Mouse (Mus musculus) hindbrain, embryonic 16.5 days (tissue): ENCODE measurements around the gene Sptssa. TPM values are rescaled to one million over a fixed set of nuclear protein-coding genes. Genes with fewer than 3 reads are reported as not detected.
"Not testable (repeated sequence)": the region's sequence is repeated elsewhere in the genome, so short reads cannot be mapped to it uniquely, and the experiment has no call there.

Experiments
- ATAC-seq: fragments of 200-750 bp; cut with Nextera tagmentation; 2 replicates; pipeline ENCODE4 v1.8.0; 2017; ENCODE audit warnings: moderate TSS enrichment, moderate library complexity
- H3K27ac ChIP-seq: fragments of 300-500 bp; sonication (generic); 2 replicates; pipeline ENCODE4 v1.5.1; 2014; ENCODE audit warnings: low read depth, mild to moderate bottlenecking, control low read depth, low read length, moderate library complexity
- H3K27me3 ChIP-seq: fragments of 300-500 bp; sonication (generic); replicated peaks from 2 replicates; pipeline ENCODE4 v1.6.1; 2014; ENCODE audit warnings: low read length; ENCODE audit not compliant: control insufficient read depth, insufficient read depth
- H3K36me3 ChIP-seq: fragments of 300-500 bp; sonication (generic); 2 replicates; pipeline ENCODE4 v1.6.1; 2014; ENCODE audit warnings: mild to moderate bottlenecking, low read length, moderate library complexity, mixed read lengths; ENCODE audit not compliant: control insufficient read depth, insufficient read depth
- H3K4me1 ChIP-seq: fragments of 300-500 bp; sonication (generic); 2 replicates; pipeline ENCODE4 v1.6.1; 2014; ENCODE audit warnings: low read depth, low read length; ENCODE audit not compliant: control insufficient read depth, insufficient read depth
- H3K4me2 ChIP-seq: fragments of 300-500 bp; sonication (generic); 2 replicates; pipeline ENCODE4 v1.6.1; 2014; ENCODE audit warnings: mild to moderate bottlenecking, low read length, control low read depth, moderate library complexity
- H3K4me3 ChIP-seq: fragments of 300-500 bp; sonication (generic); 2 replicates; pipeline ENCODE4 v1.5.1; 2014; ENCODE audit warnings: mild to moderate bottlenecking, low read length, control low read depth, moderate library complexity
- H3K9ac ChIP-seq: fragments of 300-500 bp; sonication (generic); 2 replicates; pipeline ENCODE4 v1.6.1; 2014; ENCODE audit warnings: low read depth, mild to moderate bottlenecking, control low read depth, low read length, moderate library complexity
- H3K9me3 ChIP-seq: fragments of 300-500 bp; sonication (generic); 2 replicates; pipeline ENCODE4 v1.6.1; 2014; ENCODE audit warnings: mild to moderate bottlenecking, low read length, moderate library complexity; ENCODE audit not compliant: control insufficient read depth
- WGBS: fragments of 180-500 bp; shearing (Covaris S2); extraction: QIAGEN DNeasy Blood & Tissue Kit; methylation state at CpG from one replicate; pipeline ENCODE4 v1.1.7; 2014; 5-methylcytosine and 5-hydroxymethylcytosine counted together
- polyA plus RNA-seq: library from polyadenylated mRNA; unstranded; fragments of >200 nt; fragmentation: Nextera tagmentation; extraction: Ambion mirVana; gene quantifications from 2 replicates; pipeline ENCODE4 v1.2.1, GENCODE M21; 2015

Sptssa gene
- polyA plus RNA-seq, 1 experiment from 2014 or later, result 213 TPM

DNA sequence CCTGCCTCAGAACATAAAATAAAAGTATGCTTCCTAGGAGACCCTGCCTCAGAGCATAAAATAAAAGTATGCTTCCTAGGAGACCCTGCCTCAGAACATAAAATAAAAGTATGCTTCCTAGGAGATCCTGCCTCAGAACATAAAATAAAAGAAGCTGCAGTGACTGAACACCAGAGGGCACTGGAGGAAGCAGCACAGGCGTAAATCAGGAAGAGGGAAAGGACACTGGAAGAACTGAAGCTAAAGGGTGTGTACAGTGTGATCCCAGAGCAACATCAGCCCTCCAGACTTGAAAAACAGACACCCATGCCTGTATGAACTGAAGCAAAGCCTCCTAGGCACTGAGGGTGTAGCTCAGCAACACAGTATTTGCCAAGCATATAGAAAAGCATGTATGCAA is 26.8 kb upstream of the Sptssa start:
- no peak for ATAC-seq
- no peak overlapping the region for H3K4me2 ChIP-seq
- no peaks in the 10 kb centered on the region for H3K27me3 ChIP-seq
- no peak overlapping the region for H3K9ac ChIP-seq
- no peaks in the 10 kb centered on the region for H3K4me1 ChIP-seq
- H3K36me3 ChIP-seq, result 0 out of 2 replicates have a peak, but pooled peaks cover 9% of the 10 kb centered on the region
- no peak overlapping the region for H3K4me3 ChIP-seq
- WGBS, result 20% methylated on average over 1 of the region's 1 CpGs
- no peak overlapping the region for H3K27ac ChIP-seq
- H3K9me3 ChIP-seq, result no peaks in the 10 kb centered on the region

DNA sequence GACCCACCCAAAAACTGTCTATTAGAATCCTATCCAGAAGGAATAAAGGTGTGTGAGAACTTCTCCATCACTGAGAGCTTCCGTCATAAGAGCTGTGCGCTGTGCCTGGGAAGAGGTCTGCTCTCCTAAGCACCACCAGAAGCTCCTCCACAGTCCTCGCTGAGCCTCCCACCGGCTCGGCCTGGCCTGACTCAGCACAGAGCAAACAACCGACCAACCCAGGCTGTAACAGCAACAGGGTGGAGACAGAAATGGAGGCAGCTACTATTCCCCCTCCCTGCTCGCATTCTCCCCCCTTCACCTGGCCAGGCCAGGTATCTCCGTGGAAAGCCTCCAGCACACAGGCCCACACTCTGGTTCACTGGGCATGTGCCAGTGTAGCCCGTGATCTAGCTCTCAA is 20.3 kb upstream of the Sptssa start:
- ATAC-seq, result no peak
- H3K9me3 ChIP-seq, result no peaks in the 10 kb centered on the region
- H3K27ac ChIP-seq, result no peak overlapping the region
- WGBS, result 95% methylated on average over 9 of the region's 9 CpGs
- no peaks in the 10 kb centered on the region for H3K4me1 ChIP-seq
- H3K4me2 ChIP-seq, result no peak overlapping the region
- no peaks in the 10 kb centered on the region for H3K27me3 ChIP-seq
- H3K4me3 ChIP-seq, result no peak overlapping the region
- no peak overlapping the region for H3K9ac ChIP-seq
- H3K36me3 ChIP-seq, result peaks cover 30% of the 10 kb centered on the region

DNA sequence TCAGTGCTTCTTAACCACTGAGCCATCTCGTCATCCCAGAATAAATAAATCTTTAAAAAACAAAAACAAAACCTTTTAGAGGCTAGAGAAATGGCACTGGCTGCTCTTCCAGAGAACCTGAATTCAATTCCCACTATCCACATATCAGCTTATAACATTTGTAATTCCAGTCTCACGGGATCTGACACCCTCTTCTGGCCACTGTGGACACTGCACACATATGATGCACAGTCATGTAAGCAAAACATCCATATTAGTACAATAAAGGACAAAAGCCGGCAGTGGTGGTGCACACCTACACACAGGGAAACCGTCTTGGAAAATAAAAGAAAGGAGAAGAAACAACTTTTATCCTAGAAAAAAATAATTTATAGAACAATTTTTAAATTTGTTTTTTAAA is 19.0 kb upstream of the Sptssa start:
- Histone ChIP-seq H3K4me3 (no peak overlapping the region), H3K4me2 (no peak overlapping the region), H3K27ac (no peak overlapping the region), H3K36me3 (peaks cover 32% of the 10 kb centered on the region), H3K27me3 (no peaks in the 10 kb centered on the region), H3K9me3 (no peaks in the 10 kb centered on the region), H3K4me1 (no peaks in the 10 kb centered on the region), H3K9ac (no peak overlapping the region)
- 95% methylated on average over 4 of the region's 4 CpGs for WGBS
- no peak for ATAC-seq

DNA sequence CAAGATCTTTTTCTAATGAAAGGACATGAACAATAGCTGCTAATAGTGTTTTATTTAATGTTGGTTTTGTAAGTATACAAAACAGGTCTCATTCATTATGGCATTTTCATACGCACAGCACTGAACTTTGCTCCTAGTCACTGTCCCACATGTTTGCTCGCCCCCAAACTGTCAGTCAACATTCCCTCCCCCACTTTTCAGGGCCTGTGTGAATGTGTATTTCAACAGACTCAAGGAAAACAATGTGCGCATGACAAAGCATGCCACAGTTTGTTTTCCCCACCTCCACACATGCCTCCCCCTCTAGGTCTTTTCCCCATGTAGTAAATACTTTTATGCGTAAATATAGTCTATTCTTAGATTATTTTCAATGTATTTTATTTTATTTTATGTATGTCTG is 14.9 kb upstream of the Sptssa start:
- Histone ChIP-seq H3K4me2 (no peak overlapping the region), H3K4me1 (no peaks in the 10 kb centered on the region), H3K4me3 (no peak overlapping the region), H3K27ac (no peak overlapping the region), H3K9me3 (no peaks in the 10 kb centered on the region), H3K9ac (no peak overlapping the region), H3K27me3 (no peaks in the 10 kb centered on the region), H3K36me3 (peaks cover 25% of the 10 kb centered on the region)
- 82% methylated on average over 4 of the region's 4 CpGs for WGBS
- no peak for ATAC-seq

DNA sequence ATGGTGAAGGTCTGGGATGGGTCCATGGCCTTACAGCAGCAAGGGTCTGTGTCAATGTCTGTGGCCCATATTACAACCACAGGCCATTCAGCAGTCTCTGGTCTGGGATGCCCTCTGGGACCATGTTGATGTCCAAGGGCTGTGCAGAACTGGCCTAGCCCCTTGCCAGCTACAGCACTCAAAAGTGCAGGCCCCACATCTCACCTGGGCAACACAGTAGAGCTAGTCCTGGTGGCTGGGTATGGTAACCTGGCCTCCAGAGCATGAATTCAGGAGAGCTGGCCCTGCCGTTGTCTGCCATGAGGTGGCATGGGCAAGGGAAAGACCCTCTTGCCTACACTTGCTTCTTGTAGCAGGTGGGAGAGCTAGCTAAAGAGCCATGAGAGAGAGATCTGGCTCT is 11.8 kb upstream of the Sptssa start:
- Histone ChIP-seq H3K27me3 (no peaks in the 10 kb centered on the region), H3K4me2 (no peak overlapping the region), H3K4me3 (no peak overlapping the region), H3K9me3 (no peaks in the 10 kb centered on the region), H3K27ac (no peak overlapping the region), H3K4me1 (no peaks in the 10 kb centered on the region), H3K36me3 (peaks cover 14% of the 10 kb centered on the region), H3K9ac (no peak overlapping the region)
- WGBS, result 100% methylated on average over 1 of the region's 1 CpGs
- ATAC-seq, result no peak

DNA sequence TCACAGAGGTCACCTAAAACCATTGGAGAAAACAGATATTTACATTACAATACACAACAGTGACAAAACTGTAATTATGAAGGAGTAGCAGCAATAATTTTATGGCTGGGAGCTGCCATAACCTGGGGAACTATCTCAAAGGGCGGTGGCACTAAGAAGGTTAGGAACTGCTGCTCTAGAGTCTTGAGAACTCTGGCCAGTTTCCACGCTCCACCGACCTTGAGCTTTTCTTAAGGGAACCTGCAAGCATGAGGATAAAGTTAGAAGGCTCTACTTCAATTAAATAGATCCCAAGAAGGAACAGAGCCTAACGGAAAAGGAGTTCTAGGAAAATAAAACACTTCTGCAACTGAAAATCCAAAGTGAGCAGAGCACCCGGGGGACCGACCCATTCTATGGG is 9.2 kb upstream of the Sptssa start:
- Histone ChIP-seq H3K27me3 (no peaks in the 10 kb centered on the region), H3K9ac (no peak overlapping the region), H3K27ac (no peak overlapping the region), H3K4me1 (no peaks in the 10 kb centered on the region), H3K4me3 (no peak overlapping the region), H3K4me2 (no peak overlapping the region), H3K36me3 (no peaks in the 10 kb centered on the region; the same call in 1 of the 2 replicates), H3K9me3 (no peaks in the 10 kb centered on the region)
- ATAC-seq, result no peak
- 83% methylated on average over 6 of the region's 6 CpGs for WGBS

DNA sequence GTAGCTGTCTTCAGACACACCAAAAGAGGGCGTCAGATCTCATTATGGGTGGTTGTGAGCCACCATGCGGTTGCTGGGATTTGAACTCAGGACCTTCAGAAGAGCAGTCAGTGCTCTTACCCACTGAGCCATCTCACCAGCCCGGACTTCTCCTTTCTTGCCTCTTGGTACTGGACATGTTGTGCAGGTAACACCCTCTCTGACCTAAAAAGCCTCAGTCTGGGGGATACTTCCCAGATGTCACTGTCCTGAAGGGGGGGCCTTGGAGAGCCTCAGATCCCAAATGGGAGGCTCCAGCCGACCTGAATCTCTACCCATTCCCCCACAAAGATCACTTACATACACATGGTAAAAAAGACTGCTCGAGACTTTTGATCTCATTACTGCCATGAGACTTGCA is 5.1 kb upstream of the Sptssa start:
- not testable (repeated sequence) for ATAC-seq, H3K27ac ChIP-seq, H3K4me3 ChIP-seq, H3K4me1 ChIP-seq, H3K36me3 ChIP-seq, H3K27me3 ChIP-seq, H3K9ac ChIP-seq, H3K4me2 ChIP-seq, H3K9me3 ChIP-seq
- 86% methylated on average over 5 of the region's 5 CpGs for WGBS

DNA sequence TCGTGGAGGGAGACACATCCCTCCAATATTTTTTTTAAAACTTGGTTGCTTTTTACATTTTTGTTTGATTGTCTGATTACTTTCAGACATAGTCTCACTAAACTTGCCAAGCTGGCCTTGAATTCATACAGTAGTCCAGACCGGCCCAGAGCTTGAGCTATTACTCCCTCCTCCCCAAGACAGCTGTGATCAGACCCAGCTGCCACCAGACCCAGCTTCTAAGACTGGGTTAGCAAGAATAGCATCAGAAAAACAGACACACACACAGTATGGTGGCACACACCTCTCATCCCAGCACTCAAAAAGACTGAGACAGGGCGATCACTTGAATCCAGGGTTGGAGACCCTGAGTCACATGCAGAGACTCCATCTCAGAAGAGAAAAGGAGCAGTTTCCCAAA is 3.5 kb upstream of the Sptssa start:
- Histone ChIP-seq H3K27ac (no peak overlapping the region), H3K36me3 (no peaks in the 10 kb centered on the region), H3K4me3 (no peak overlapping the region), H3K9me3 (no peaks in the 10 kb centered on the region), H3K4me1 (peaks cover 7% of the 10 kb centered on the region), H3K4me2 (no peak overlapping the region), H3K9ac (no peak overlapping the region), H3K27me3 (no peaks in the 10 kb centered on the region)
- WGBS, result 91% methylated on average over 3 of the region's 3 CpGs
- ATAC-seq, result no peak

DNA sequence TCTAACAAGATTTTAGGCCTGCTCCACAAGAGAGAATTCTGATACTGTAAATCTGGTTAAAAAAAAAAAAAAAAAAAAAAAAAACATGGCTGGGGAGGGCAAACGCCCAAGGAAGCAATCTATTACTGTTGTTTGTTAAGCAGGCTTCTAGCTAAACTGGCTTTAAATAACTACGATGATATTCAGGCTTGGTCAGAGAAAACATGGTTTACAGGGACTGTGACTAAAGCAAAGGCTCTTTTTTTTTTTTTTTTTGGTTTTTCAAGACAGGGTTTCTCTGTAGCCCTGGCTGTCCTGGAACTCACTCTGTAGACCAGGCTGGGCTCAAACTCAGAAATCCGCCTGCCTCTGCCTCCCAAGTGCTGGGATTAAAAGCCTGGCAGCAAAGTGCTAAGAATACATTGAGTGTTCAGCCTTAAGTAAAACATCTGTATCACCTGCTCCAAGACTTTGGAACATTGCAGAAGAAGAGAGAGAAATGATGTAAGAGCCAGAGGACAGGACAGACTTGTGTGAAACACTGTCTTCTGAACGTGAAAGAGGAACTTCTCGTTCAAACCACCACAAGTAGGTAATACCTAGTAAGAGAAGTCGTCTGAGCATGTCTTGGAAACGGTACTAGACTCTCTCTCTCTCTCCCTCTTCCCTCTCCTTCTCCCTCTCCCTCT is 2.2 kb upstream of the Sptssa start:
- WGBS, result 73% methylated on average over 7 of the region's 7 CpGs
- ATAC-seq, result no peak
- H3K9ac ChIP-seq, result no peak overlapping the region
- H3K27ac ChIP-seq, result no peak overlapping the region
- peaks cover 13% of the 10 kb centered on the region for H3K4me1 ChIP-seq
- H3K36me3 ChIP-seq, result no peaks in the 10 kb centered on the region
- H3K4me2 ChIP-seq, result no peak overlapping the region
- no peak overlapping the region for H3K4me3 ChIP-seq
- H3K27me3 ChIP-seq, result no peaks in the 10 kb centered on the region
- H3K9me3 ChIP-seq, result no peaks in the 10 kb centered on the region

DNA sequence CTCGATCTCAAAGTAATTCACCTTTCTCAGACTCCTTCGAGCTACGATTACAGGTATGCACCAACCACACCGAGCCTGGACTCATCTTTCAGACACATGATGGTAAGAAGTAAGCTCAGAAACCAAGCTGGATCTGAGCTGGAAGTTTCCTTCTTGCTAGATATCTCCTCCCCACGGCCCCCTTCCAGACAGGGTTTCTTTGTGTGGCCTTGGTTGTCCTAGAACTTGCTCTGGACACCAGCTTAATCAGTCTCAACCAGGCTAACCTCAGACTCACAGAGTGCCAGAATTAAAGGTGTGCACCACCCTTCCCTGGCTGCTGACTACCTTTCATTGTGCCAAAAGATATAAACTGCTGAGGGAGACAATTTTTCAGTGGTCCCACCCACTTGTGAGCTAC is 1.6 kb upstream of the Sptssa start:
- Histone ChIP-seq H3K4me3 (no peak overlapping the region), H3K27ac (no peak overlapping the region), H3K4me2 (no peak overlapping the region), H3K27me3 (no peaks in the 10 kb centered on the region), H3K36me3 (no peaks in the 10 kb centered on the region), H3K9ac (no peak overlapping the region), H3K9me3 (no peaks in the 10 kb centered on the region), H3K4me1 (peaks cover 13% of the 10 kb centered on the region)
- no peak for ATAC-seq
- 93% methylated on average over 5 of the region's 5 CpGs for WGBS
